Mouse (Mus musculus): ENCODE data around the gene Rbck1.

- no peak for TF ChIP-seq CTCF (IDR thresholded peaks at IDR 0.05; ENCODE audit: extremely low read depth, insufficient read length, insufficient replicate concordance, low read depth, low read length)
- TF ChIP-seq POLR2A (IDR thresholded peaks at IDR 0.05; ENCODE audit: low read depth, low read length): no peak
These were observed 16.8 kb upstream of the Rbck1 start for GRCm38 (mm10) chr2:152349205-152349604.
